Mouse (Mus musculus) fibroblast of lung, adult 2 months (primary cell): ENCODE data around the gene 4930447C04Rik.

Experiments
- DNase-seq: peaks from one replicate; pipeline ENCODE4 v3.0.0-alpha.2; 2011; ENCODE audit warnings: low read depth

Gene 4930447C04Rik

DNA sequence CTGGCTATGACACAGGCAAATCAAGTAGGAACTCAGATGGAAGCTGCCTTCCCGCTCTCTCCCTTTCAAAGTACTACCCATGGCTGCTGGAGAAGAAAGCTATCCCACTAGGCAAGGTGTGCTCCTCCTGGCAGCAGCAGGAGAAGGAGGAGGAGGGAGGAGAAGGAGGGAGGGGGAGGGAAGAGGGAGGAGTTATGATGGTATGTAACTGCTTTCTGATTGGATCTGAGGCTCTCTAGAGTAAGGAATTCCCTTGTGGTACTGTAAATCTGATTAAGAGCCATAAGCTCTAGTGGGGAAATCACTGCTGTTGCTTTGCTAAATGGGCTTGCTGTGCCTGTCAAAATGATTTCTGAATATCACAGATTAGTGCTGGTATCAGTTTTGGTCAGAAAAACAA is 99.1 kb downstream of the 4930447C04Rik start:
- no peak for DNase-seq

DNA sequence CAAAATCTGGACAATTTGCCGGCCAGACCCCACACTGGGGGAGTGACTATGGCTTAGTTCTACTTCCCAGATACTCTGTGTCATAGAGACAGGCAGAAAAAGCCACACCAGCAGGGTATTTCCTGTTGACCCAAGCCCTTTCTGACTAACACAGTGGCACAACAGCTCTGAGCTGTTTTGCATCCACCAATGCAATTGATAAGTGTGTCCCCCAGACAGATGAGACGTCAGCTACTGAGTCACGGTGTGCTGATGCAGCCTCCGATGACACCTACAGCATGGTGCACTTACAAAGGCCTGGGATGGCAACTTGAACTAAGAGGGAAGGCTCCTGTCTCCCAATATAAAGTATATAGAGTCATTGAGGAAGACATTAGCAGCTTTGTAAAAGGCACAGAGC is 103.3 kb downstream of the 4930447C04Rik start:
- DNase-seq, result no peak

DNA sequence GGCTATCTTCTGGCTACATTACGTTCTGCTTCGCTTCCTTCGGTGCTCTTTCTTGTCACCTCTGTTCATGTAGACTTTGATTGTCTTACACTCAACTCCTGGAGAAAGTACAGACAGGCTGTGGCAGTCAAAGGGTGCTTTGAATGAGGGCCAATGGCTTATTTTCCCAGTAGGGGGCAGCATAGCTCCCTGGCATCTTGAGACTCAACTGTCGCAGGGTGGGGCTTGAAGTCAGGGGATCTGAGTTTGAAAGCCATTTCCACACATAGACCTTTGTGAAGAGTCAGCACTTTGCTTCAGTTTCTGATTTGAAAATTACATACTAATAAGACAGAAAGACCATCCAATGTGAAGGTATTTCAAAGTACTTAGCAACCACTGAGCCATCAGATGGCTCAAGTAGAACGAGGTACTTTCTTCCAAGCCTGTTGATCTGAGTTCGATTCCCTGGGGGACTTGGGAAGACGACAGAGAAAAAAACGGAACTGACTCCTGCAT is 105.0 kb downstream of the 4930447C04Rik start:
- DNase-seq, result no peak

- no peak for DNase-seq
Measured at GRCm38 (mm10) chr12:72834773-72835517, 105.6 kb downstream of the 4930447C04Rik start.

GRCm38 (mm10) chr12:72831711-72832432 is 108.7 kb downstream of the 4930447C04Rik start:
- no peak for DNase-seq
